Mouse (Mus musculus): ENCODE results near the gene Fhad1. TPM values are rescaled to one million over a fixed set of nuclear protein-coding genes. Genes with fewer than 3 reads are reported as not detected.
"Not testable (repeated sequence)": the region's sequence is repeated elsewhere in the genome, so short reads cannot be mapped to it uniquely, and the experiment has no call there.

Gene Fhad1
- polyA plus RNA-seq, 1 experiment from 2014 or later: 0.50 TPM

GRCm38 (mm10) chr4:141999494-142000074 is 15.3 kb downstream of the Fhad1 start:
- peak overlapping the region; percentile 73 for H3K27ac ChIP-seq
- no peaks in the 10 kb centered on the region for H3K36me3 ChIP-seq (ENCODE audit: insufficient read depth, low read length)
- WGBS: 38% methylated on average over 7 of the region's 7 CpGs
- TF ChIP-seq CTCF (IDR thresholded peaks at IDR 0.05; ENCODE audit: low read depth): no peak
- no peaks in the 10 kb centered on the region for H3K27me3 ChIP-seq (ENCODE audit: insufficient read depth, low read length)
- H3K4me3 ChIP-seq (replicated peaks; ENCODE audit: low read depth, low read length): no peak overlapping the region
- H3K9ac ChIP-seq (ENCODE audit: low read depth, low read length): no peak overlapping the region
- peaks cover 5% of the 10 kb centered on the region; the same call in 1 of the 2 replicates for H3K4me1 ChIP-seq (replicated peaks; ENCODE audit: insufficient read depth, low read length)
- no peaks in the 10 kb centered on the region for H3K9me3 ChIP-seq (replicated peaks; ENCODE audit: low read length)
- ATAC-seq (replicated peaks; ENCODE audit: low FRiP score, low read depth) (0 out of 2 replicates have a peak, but pooled peaks have one; percentile 11), DNase-seq (ENCODE audit: low spot score) (no peak)
- H3K4me2 ChIP-seq (ENCODE audit: low read length): no peak overlapping the region

- H3K36me3 ChIP-seq (ENCODE audit: insufficient read depth, low read length): no peaks in the 10 kb centered on the region
- peak; percentile 46 for DNase-seq (ENCODE audit: low spot score)
- peaks cover 5% of the 10 kb centered on the region; the same call in 1 of the 2 replicates for H3K4me1 ChIP-seq (replicated peaks; ENCODE audit: insufficient read depth, low read length)
- peak overlapping the region; percentile 27; the same call in 1 of the 2 replicates for H3K27ac ChIP-seq
- no peak for TF ChIP-seq CTCF (IDR thresholded peaks at IDR 0.05; ENCODE audit: low read depth)
- peak overlapping the region; percentile 34 for H3K4me2 ChIP-seq (ENCODE audit: low read length)
- 0 out of 2 replicates have a peak, but pooled peaks have one; percentile 47 for ATAC-seq (replicated peaks; ENCODE audit: low FRiP score, low read depth)
- H3K9me3 ChIP-seq (replicated peaks; ENCODE audit: low read length): no peaks in the 10 kb centered on the region
- no peaks in the 10 kb centered on the region for H3K27me3 ChIP-seq (ENCODE audit: insufficient read depth, low read length)
- H3K9ac ChIP-seq (ENCODE audit: low read depth, low read length): no peak overlapping the region
- 24% methylated on average over 11 of the region's 11 CpGs for WGBS
- no peak overlapping the region for H3K4me3 ChIP-seq (replicated peaks; ENCODE audit: low read depth, low read length)
These were observed 16.5 kb downstream of the Fhad1 start for GRCm38 (mm10) chr4:141998282-141998821.

GRCm38 (mm10) chr4:141996880-141997279 is 18.0 kb downstream of the Fhad1 start:
- 48% methylated on average over 3 of the region's 3 CpGs for WGBS
- ATAC-seq (replicated peaks; ENCODE audit: low FRiP score, low read depth) (no peak), DNase-seq (ENCODE audit: low spot score) (no peak)
- Histone ChIP-seq H3K4me1 (replicated peaks; ENCODE audit: insufficient read depth, low read length) (peaks cover 5% of the 10 kb centered on the region; the same call in 1 of the 2 replicates), H3K9ac (ENCODE audit: low read depth, low read length) (no peak overlapping the region), H3K4me3 (replicated peaks; ENCODE audit: low read depth, low read length) (no peak overlapping the region), H3K27me3 (ENCODE audit: insufficient read depth, low read length) (no peaks in the 10 kb centered on the region), H3K36me3 (ENCODE audit: insufficient read depth, low read length) (no peaks in the 10 kb centered on the region), H3K4me2 (ENCODE audit: low read length) (no peak overlapping the region), H3K9me3 (replicated peaks; ENCODE audit: low read length) (no peaks in the 10 kb centered on the region), H3K27ac (no peak overlapping the region)
- TF ChIP-seq CTCF (IDR thresholded peaks at IDR 0.05; ENCODE audit: low read depth): no peak

- no peaks in the 10 kb centered on the region for H3K36me3 ChIP-seq (ENCODE audit: insufficient read depth, low read length)
- no peaks in the 10 kb centered on the region for H3K9me3 ChIP-seq (replicated peaks; ENCODE audit: low read length)
- ATAC-seq (replicated peaks; ENCODE audit: low FRiP score, low read depth) (no peak), DNase-seq (ENCODE audit: low spot score) (no peak)
- H3K9ac ChIP-seq (ENCODE audit: low read depth, low read length): no peak overlapping the region
- H3K27me3 ChIP-seq (ENCODE audit: insufficient read depth, low read length): no peaks in the 10 kb centered on the region
- no peak overlapping the region for H3K27ac ChIP-seq
- WGBS: 79% methylated on average over 7 of the region's 7 CpGs
- no peak overlapping the region for H3K4me2 ChIP-seq (ENCODE audit: low read length)
- TF ChIP-seq CTCF (IDR thresholded peaks at IDR 0.05; ENCODE audit: low read depth): no peak
- no peak overlapping the region for H3K4me3 ChIP-seq (replicated peaks; ENCODE audit: low read depth, low read length)
- H3K4me1 ChIP-seq (replicated peaks; ENCODE audit: insufficient read depth, low read length): peaks cover 5% of the 10 kb centered on the region; the same call in 1 of the 2 replicates
These were observed 18.8 kb downstream of the Fhad1 start for GRCm38 (mm10) chr4:141996086-141996485.

- H3K4me2 ChIP-seq (ENCODE audit: low read length); H3K27me3 ChIP-seq (ENCODE audit: insufficient read depth, low read length); ATAC-seq (replicated peaks; ENCODE audit: low FRiP score, low read depth); H3K9ac ChIP-seq (ENCODE audit: low read depth, low read length); H3K9me3 ChIP-seq (replicated peaks; ENCODE audit: low read length); H3K4me1 ChIP-seq (replicated peaks; ENCODE audit: insufficient read depth, low read length); H3K4me3 ChIP-seq (replicated peaks; ENCODE audit: low read depth, low read length); DNase-seq (ENCODE audit: low spot score); H3K36me3 ChIP-seq (ENCODE audit: insufficient read depth, low read length); H3K27ac ChIP-seq: not testable (repeated sequence)
- WGBS: 71% methylated on average over 2 of the region's 2 CpGs
These were observed 20.8 kb downstream of the Fhad1 start for GRCm38 (mm10) chr4:141994062-141994471.

GRCm38 (mm10) chr4:141993347-141994061 is 21.4 kb downstream of the Fhad1 start:
- no peak for TF ChIP-seq CTCF (IDR thresholded peaks at IDR 0.05; ENCODE audit: low read depth)
- H3K9ac ChIP-seq (ENCODE audit: low read depth, low read length): no peak overlapping the region
- H3K27me3 ChIP-seq (ENCODE audit: insufficient read depth, low read length): no peaks in the 10 kb centered on the region
- H3K4me1 ChIP-seq (replicated peaks; ENCODE audit: insufficient read depth, low read length): 0 out of 2 replicates have a peak, but pooled peaks cover 5% of the 10 kb centered on the region
- H3K36me3 ChIP-seq (ENCODE audit: insufficient read depth, low read length): no peaks in the 10 kb centered on the region
- H3K4me2 ChIP-seq (ENCODE audit: low read length): no peak overlapping the region
- ATAC-seq (replicated peaks; ENCODE audit: low FRiP score, low read depth): 0 out of 2 replicates have a peak, but pooled peaks have one; percentile 15
- no peak overlapping the region for H3K4me3 ChIP-seq (replicated peaks; ENCODE audit: low read depth, low read length)
- WGBS: 65% methylated on average over 5 of the region's 5 CpGs
- H3K9me3 ChIP-seq (replicated peaks; ENCODE audit: low read length): no peaks in the 10 kb centered on the region
- H3K27ac ChIP-seq: no peak overlapping the region
- no peak for DNase-seq (ENCODE audit: low spot score)
